Mouse (Mus musculus) kidney, embryonic 16.5 days (tissue): Measurements from ENCODE around the gene Pde4d. TPM values are rescaled to one million over a fixed set of nuclear protein-coding genes. Genes with fewer than 3 reads are reported as not detected.
A peak's percentile ranks its signal among the peaks of the same experiment; 100 is the strongest.

Source experiments
- ATAC-seq: fragments of 200-750 bp; cut with Nextera tagmentation; 2 replicates; pipeline ENCODE4 v1.8.0; 2017; ENCODE audit warnings: moderate TSS enrichment; ENCODE audit not compliant: low FRiP score, low TSS enrichment
- H3K27ac ChIP-seq: fragments of 300-500 bp; sonication (generic); 2 replicates; pipeline ENCODE4 v1.5.1; 2014; ENCODE audit warnings: low read length
- H3K27me3 ChIP-seq: fragments of 300-500 bp; sonication (generic); 2 replicates; pipeline ENCODE4 v1.6.1; 2014; ENCODE audit warnings: low read length, control low read depth, mixed read lengths; ENCODE audit not compliant: insufficient read depth
- H3K36me3 ChIP-seq: fragments of 300-500 bp; sonication (generic); 2 replicates; pipeline ENCODE4 v1.6.1; 2014; ENCODE audit warnings: low read length, control low read depth, mixed read lengths; ENCODE audit not compliant: insufficient read depth
- H3K4me1 ChIP-seq: fragments of 300-500 bp; sonication (generic); 2 replicates; pipeline ENCODE4 v1.6.1; 2014; ENCODE audit warnings: low read length, control low read depth, mixed read lengths; ENCODE audit not compliant: insufficient read depth
- H3K4me2 ChIP-seq: fragments of 300-500 bp; sonication (generic); replicated peaks from 2 replicates; pipeline ENCODE4 v1.6.1; 2014; ENCODE audit warnings: low read depth, low read length
- H3K4me3 ChIP-seq: fragments of 300-500 bp; sonication (generic); 2 replicates; pipeline ENCODE4 v1.5.1; 2014; ENCODE audit warnings: mild to moderate bottlenecking, low read length
- H3K9ac ChIP-seq: fragments of 300-500 bp; sonication (generic); replicated peaks from 2 replicates; pipeline ENCODE4 v1.6.1; 2014; ENCODE audit warnings: low read length
- H3K9me3 ChIP-seq: fragments of 300-500 bp; sonication (generic); 2 replicates; pipeline ENCODE4 v1.6.1; 2016; ENCODE audit warnings: low read length, control low read depth
- WGBS: fragments of 180-500 bp; shearing (Covaris S2); extraction: QIAGEN DNeasy Blood & Tissue Kit; methylation state at CpG from one replicate; pipeline ENCODE4 v1.1.7; 2014; 5-methylcytosine and 5-hydroxymethylcytosine counted together
- polyA plus RNA-seq: library from polyadenylated mRNA; unstranded; fragments of >200 nt; fragmentation: Nextera tagmentation; extraction: Ambion mirVana; gene quantifications from 2 replicates; pipeline ENCODE4 v1.2.1, GENCODE M21; 2015

The Pde4d gene
- polyA plus RNA-seq, 1 experiment from 2014 or later, result 11.1 TPM

- ATAC-seq, result no peak
- Histone ChIP-seq H3K4me1 (no peaks in the 10 kb centered on the region), H3K27me3 (no peaks in the 10 kb centered on the region), H3K9ac (no peak overlapping the region), H3K9me3 (no peaks in the 10 kb centered on the region), H3K4me3 (no peak overlapping the region), H3K36me3 (no peaks in the 10 kb centered on the region), H3K27ac (no peak overlapping the region), H3K4me2 (no peak overlapping the region)
- 71% methylated on average over 3 of the region's 3 CpGs for WGBS
These were observed 1227.9 kb downstream of the Pde4d start for GRCm38 (mm10) chr13:109677617-109678016.

DNA sequence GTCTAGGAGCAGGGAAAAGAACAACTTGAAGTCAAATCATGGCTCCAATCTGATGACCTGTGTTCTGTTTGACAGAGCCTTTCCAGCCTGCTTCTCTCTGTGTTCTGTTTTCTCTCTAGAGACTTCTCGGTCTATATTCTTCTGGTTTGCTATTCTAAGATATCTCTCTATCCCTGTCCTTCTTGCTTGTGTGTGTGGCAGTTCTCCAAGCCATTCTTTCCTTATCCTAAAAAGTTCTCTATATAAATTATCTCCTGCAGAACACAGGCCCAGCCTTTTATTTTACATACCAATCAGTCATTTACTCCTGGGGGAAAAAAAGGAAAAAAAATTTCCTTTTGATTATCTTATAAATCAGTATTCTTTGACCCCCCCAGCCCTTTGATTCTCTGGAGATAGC, 1229.2 kb downstream of the Pde4d start:
- Histone ChIP-seq H3K4me2 (no peak overlapping the region), H3K9me3 (no peaks in the 10 kb centered on the region), H3K27me3 (no peaks in the 10 kb centered on the region), H3K27ac (no peak overlapping the region), H3K4me3 (no peak overlapping the region), H3K9ac (no peak overlapping the region), H3K4me1 (no peaks in the 10 kb centered on the region), H3K36me3 (no peaks in the 10 kb centered on the region)
- ATAC-seq, result no peak
- WGBS, result 67% methylated on average over 1 of the region's 1 CpGs

GRCm38 (mm10) chr13:109680229-109680628, 1230.5 kb downstream of the Pde4d start:
- peaks cover 5% of the 10 kb centered on the region; the same call in 1 of the 2 replicates for H3K4me1 ChIP-seq
- no peak overlapping the region for H3K4me3 ChIP-seq
- no peaks in the 10 kb centered on the region for H3K9me3 ChIP-seq
- no peak overlapping the region for H3K27ac ChIP-seq
- H3K9ac ChIP-seq, result no peak overlapping the region
- no peaks in the 10 kb centered on the region for H3K36me3 ChIP-seq
- H3K4me2 ChIP-seq, result no peak overlapping the region
- H3K27me3 ChIP-seq, result no peaks in the 10 kb centered on the region
- no peak for ATAC-seq
- 89% methylated on average over 8 of the region's 8 CpGs for WGBS

GRCm38 (mm10) chr13:109681699-109682293, 1232.0 kb downstream of the Pde4d start:
- Histone ChIP-seq H3K4me1 (peaks cover 9% of the 10 kb centered on the region), H3K27ac (no peak overlapping the region), H3K9ac (no peak overlapping the region), H3K27me3 (no peaks in the 10 kb centered on the region), H3K36me3 (no peaks in the 10 kb centered on the region), H3K4me2 (no peak overlapping the region), H3K9me3 (no peaks in the 10 kb centered on the region), H3K4me3 (no peak overlapping the region)
- 76% methylated on average over 4 of the region's 4 CpGs for WGBS
- ATAC-seq, result no peak

- no peak overlapping the region for H3K27ac ChIP-seq
- no peaks in the 10 kb centered on the region for H3K9me3 ChIP-seq
- no peaks in the 10 kb centered on the region for H3K27me3 ChIP-seq
- no peak for ATAC-seq
- no peak overlapping the region for H3K4me3 ChIP-seq
- H3K4me2 ChIP-seq, result no peak overlapping the region
- H3K36me3 ChIP-seq, result no peaks in the 10 kb centered on the region
- H3K4me1 ChIP-seq, result peaks cover 9% of the 10 kb centered on the region
- H3K9ac ChIP-seq, result no peak overlapping the region
- WGBS, result 76% methylated on average over 10 of the region's 10 CpGs
These were observed 1233.3 kb downstream of the Pde4d start for GRCm38 (mm10) chr13:109683001-109683400.

GRCm38 (mm10) chr13:109684985-109685295, 1235.2 kb downstream of the Pde4d start:
- Histone ChIP-seq H3K27ac (peak overlapping the region; percentile 82; the same call in 1 of the 2 replicates), H3K4me2 (peak overlapping the region; percentile 84), H3K9me3 (no peaks in the 10 kb centered on the region), H3K4me1 (peaks cover 9% of the 10 kb centered on the region), H3K27me3 (no peaks in the 10 kb centered on the region), H3K9ac (peak overlapping the region; percentile 74), H3K4me3 (peak overlapping the region; percentile 57), H3K36me3 (no peaks in the 10 kb centered on the region)
- WGBS, result 25% methylated on average over 3 of the region's 3 CpGs
- ATAC-seq, result no peak

DNA sequence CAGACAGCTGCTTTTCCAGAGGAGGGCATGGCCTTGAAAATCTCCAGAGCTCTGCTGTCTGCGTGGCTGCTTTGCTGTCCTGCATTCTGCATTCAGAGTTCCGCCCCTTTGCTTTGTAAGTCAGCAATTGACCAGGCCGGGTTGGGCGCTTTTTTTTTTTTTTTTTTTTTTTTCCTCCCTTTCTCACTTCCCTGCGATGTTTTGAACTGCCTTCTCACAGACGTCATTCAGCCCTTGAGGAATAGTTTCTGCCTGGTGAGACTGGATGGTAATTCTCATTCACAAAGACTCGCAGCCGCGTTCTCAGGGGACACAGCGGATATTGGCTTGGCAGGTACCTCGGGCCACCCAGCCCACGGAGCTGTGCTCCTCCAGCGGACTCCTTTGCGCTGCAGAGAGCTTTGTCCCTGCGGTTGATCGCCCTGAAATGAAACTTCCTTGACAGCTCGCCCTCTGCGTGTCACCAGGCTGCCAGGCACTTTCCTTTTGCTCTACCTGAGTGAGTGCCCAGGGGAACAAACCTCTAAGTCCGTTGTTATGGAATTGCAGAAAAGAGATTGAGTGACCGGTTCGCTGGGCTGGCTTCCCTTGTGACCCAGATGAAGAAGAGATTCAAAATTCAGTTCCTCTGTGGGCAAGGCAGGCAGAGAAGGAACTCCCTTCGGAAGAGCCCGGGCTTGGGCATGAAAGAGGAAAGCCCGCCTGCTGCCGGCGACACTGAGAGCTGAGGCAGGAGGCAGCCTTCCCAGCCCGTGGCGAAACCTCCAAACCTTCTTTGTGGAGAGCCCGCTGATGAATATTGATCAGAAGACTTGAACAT, 1235.8 kb downstream of the Pde4d start:
- Histone ChIP-seq H3K27me3 (no peaks in the 10 kb centered on the region), H3K36me3 (no peaks in the 10 kb centered on the region), H3K27ac (peak overlapping the region; percentile 82), H3K9me3 (no peaks in the 10 kb centered on the region), H3K4me2 (peak overlapping the region; percentile 84), H3K4me1 (peaks cover 9% of the 10 kb centered on the region), H3K4me3 (peak overlapping the region; percentile 57), H3K9ac (peak overlapping the region; percentile 74)
- under 1% methylated on average over 29 of the region's 29 CpGs for WGBS
- peak; percentile 68; the same call in 1 of the 2 replicates for ATAC-seq

- Histone ChIP-seq H3K9ac (peak overlapping the region; percentile 74), H3K27me3 (no peaks in the 10 kb centered on the region), H3K9me3 (no peaks in the 10 kb centered on the region), H3K4me3 (peak overlapping the region; percentile 57), H3K4me1 (peaks cover 9% of the 10 kb centered on the region), H3K27ac (peak overlapping the region; percentile 82), H3K36me3 (no peaks in the 10 kb centered on the region), H3K4me2 (peak overlapping the region; percentile 84)
- no peak for ATAC-seq
- 11% methylated on average over 4 of the region's 4 CpGs for WGBS
These were observed 1236.5 kb downstream of the Pde4d start for GRCm38 (mm10) chr13:109686116-109686876.

DNA sequence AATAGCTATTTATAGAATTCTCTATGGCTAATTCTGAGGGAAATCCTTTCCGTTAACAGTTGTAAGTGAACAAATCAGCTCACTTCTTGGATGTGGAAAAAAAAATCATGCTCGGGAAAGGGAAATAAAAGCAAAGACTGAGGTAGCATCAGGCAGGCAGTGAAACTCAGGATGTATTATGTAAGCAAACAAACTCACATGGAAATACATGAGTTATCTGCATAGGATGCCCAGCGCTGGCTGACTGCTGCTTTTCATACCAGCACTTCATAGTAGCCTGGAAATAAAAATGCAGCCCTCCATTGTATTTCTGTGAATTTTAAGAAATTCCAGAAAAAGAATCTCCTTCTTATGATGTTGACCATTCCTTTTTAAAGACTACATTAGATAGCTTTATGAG, 1237.2 kb downstream of the Pde4d start:
- Histone ChIP-seq H3K36me3 (no peaks in the 10 kb centered on the region), H3K4me2 (peak overlapping the region; percentile 29; the same call in 1 of the 2 replicates), H3K4me3 (peak overlapping the region; percentile 21; the same call in 1 of the 2 replicates), H3K4me1 (peaks cover 9% of the 10 kb centered on the region), H3K9ac (no peak overlapping the region), H3K27ac (0 out of 2 replicates have a peak overlapping the region, but pooled peaks have one; percentile 53), H3K27me3 (no peaks in the 10 kb centered on the region), H3K9me3 (no peaks in the 10 kb centered on the region)
- ATAC-seq, result no peak
- WGBS, result 31% methylated on average over 3 of the region's 3 CpGs
